Mouse (Mus musculus) spleen, postnatal 36 days (tissue): ENCODE results near the gene Rprm.

Experiments used
- DNase-seq, 2 experiments: peaks; one replicate each; pipeline ENCODE4 v3.0.0; 2022; ENCODE audit warnings: low spot score in 2 of 2, mixed read lengths in 1 of 2

Gene Rprm

GRCm38 (mm10) chr2:54085430-54086087, at the start of gene Rprm:
Rprm (minus strand) TSS chr2:54085552.
- DNase-seq: peak; percentile 17 to 24

DNA sequence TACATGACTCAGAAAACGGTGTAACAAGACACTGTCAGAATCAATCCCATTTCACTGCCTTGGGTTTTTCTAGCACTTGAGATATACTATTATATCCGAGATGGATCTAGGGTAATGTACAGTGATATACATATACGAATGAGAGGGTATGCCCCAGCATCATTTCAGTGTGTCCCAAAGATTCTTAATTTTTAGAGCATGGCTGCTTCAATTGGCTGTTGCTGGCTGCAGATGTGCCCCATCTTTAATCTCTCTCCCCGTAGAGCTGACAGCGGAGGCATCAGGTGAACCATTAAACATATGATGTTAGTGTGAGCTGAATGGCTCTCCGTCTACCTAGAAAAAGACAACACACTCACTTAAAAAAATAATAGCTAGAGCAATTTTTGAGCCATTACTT, 34.0 kb upstream of the Rprm start:
- no peak for DNase-seq

GRCm38 (mm10) chr2:54118881-54119280, 33.5 kb upstream of the Rprm start:
- no peak for DNase-seq

GRCm38 (mm10) chr2:54111294-54111693, 25.9 kb upstream of the Rprm start:
- DNase-seq: no peak

DNA sequence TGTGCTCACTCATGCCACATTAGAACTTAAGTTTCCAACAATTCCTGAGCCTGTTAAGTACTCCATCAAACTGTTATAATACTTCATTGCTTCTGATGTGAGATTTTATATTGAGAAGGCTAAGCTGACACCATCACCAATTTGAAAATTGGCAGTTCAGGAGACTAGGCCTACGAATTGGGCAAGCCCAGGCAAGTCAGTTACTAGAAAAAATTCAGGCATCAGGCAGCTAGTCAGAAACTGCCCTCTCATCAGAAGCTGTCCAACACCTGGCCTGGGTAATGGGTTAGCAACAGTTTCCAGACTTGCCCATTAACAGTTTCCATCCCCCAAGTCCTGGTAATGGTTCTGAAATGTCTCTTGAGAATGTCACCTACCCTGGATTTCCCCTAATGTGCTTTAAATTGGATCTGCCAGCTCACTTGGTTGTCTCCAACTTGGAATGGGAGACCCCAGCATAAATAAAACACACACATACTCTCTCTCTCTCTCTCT, 20.9 kb upstream of the Rprm start:
- no peak for DNase-seq

GRCm38 (mm10) chr2:54099939-54100338, 14.6 kb upstream of the Rprm start:
- DNase-seq: no peak

DNA sequence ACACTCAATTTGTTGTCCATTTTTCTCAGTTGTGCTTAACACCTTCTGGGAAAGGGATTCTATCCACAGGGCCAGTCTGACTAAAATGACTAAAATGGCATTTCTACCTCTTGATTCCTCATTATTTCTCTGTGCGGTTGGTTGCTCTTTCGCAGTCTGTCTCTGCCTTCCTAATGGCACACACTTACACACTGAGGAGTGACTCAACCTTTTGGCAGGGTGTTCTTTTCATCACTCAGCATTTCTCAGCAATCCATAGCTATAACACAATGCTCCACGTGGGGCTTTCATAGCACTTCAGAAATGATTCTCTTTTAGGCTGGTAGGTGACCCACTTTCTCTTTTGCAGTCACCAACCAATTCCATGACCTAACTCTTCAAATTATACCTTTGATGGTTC, 7.3 kb upstream of the Rprm start:
- no peak for DNase-seq

DNA sequence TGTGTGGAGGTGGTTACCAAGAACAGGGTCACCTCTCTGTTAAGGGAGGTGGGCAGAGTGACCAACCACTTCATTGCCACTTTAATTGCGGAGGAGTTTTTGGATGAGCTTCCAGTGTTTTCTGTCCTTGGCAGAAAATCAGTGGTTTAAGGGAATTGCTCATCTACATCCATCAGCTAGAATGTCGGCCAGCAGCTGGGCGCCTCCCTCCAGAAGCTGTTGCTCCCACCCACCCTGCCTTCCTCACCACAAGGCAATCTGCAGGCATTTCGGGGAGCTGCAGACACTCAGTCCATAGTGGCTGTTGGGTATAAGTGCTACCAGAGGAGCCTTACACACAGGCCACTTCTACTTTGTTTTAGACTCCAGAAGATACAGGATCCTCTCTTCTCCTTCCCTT, 902 bp upstream of the Rprm start:
- DNase-seq: no peak

- no peak for DNase-seq
These were observed 469 bp downstream of the Rprm start for GRCm38 (mm10) chr2:54084737-54085429.

GRCm38 (mm10) chr2:54083861-54084736, 1.3 kb downstream of the Rprm start:
- no peak for DNase-seq

GRCm38 (mm10) chr2:54078961-54079360, 6.4 kb downstream of the Rprm start:
- no peak for DNase-seq

DNA sequence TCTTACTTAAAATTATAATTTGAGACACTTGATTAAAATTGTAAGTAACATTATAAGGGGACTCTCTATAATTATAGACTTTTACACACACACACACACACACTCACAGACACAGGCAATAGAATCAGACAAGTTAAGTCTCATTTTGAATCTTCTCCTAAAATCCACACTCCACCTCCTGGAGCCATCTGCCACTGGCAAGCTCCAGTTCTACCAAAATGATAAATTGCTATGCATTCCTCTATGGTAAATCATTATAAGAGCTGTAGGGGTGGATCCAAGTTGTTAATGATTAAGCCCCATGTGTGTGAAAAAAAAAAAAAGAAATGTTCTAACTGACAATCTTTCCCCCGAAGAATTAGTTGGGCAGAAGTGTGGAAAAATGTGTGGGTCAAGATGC, 13.8 kb downstream of the Rprm start:
- no peak for DNase-seq

GRCm38 (mm10) chr2:54062421-54062820, 22.9 kb downstream of the Rprm start:
- DNase-seq: no peak

DNA sequence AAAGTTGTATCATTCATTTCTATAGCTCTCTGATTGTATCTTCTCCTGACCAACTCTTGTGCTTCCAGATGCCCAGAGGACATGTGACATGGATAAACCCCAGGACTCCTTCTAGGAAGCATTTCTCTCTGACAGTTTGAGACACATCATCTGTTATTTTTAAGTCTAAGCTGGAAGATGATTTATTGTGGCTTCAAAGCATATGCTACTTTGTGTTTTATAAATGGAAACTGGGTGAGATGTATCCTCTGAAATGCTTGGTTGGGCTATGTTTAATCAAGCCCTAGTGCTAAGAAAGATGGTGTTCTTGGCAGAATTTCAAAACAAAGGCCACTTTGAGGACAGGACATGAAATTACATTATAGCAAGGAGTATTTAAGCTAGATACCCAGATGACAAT, 24.3 kb downstream of the Rprm start:
- DNase-seq: no peak
